Mouse (Mus musculus) kidney, embryonic 14.5 days (tissue): ENCODE measurements around the gene Gsap. TPM values are rescaled to one million over a fixed set of nuclear protein-coding genes. Genes with fewer than 3 reads are reported as not detected.

Experiments
- ATAC-seq: fragments of 200-750 bp; cut with Nextera tagmentation; 2 replicates; pipeline ENCODE4 v1.8.0; 2017; ENCODE audit warnings: moderate number of reproducible peaks, mild to moderate bottlenecking, moderate TSS enrichment, moderate library complexity; ENCODE audit not compliant: low FRiP score, low TSS enrichment
- H3K27ac ChIP-seq: fragments of 300-500 bp; sonication (generic); 2 replicates; pipeline ENCODE4 v1.5.1; 2014; ENCODE audit warnings: low read depth, mild to moderate bottlenecking, low read length, moderate library complexity, mixed read lengths
- H3K27me3 ChIP-seq: fragments of 300-500 bp; sonication (generic); 2 replicates; pipeline ENCODE4 v1.6.1; 2014; ENCODE audit warnings: mild to moderate bottlenecking, low read length; ENCODE audit not compliant: control insufficient read depth, insufficient read depth
- H3K36me3 ChIP-seq: fragments of 300-500 bp; sonication (generic); 2 replicates; pipeline ENCODE4 v1.6.1; 2014; ENCODE audit warnings: low read length, mixed read lengths; ENCODE audit not compliant: control insufficient read depth, insufficient read depth
- H3K4me1 ChIP-seq: fragments of 300-500 bp; sonication (generic); 2 replicates; pipeline ENCODE4 v1.6.1; 2014; ENCODE audit warnings: low read length, mixed read lengths; ENCODE audit not compliant: control insufficient read depth, insufficient read depth
- H3K4me2 ChIP-seq: fragments of 300-500 bp; sonication (generic); replicated peaks from 2 replicates; pipeline ENCODE4 v1.6.1; 2014; ENCODE audit warnings: low read depth, mild to moderate bottlenecking, low read length
- H3K4me3 ChIP-seq: fragments of 300-500 bp; sonication (generic); 2 replicates; pipeline ENCODE4 v1.5.1; 2014; ENCODE audit warnings: mild to moderate bottlenecking, low read length
- H3K9ac ChIP-seq: fragments of 300-500 bp; sonication (generic); 2 replicates; pipeline ENCODE4 v1.6.1; 2014; ENCODE audit warnings: low read depth, mild to moderate bottlenecking, low read length, moderate library complexity
- H3K9me3 ChIP-seq: fragments of 300-500 bp; sonication (generic); 2 replicates; pipeline ENCODE4 v1.6.1; 2016; ENCODE audit warnings: low read length; ENCODE audit not compliant: control insufficient read depth
- WGBS: fragments of 180-500 bp; shearing (Covaris S2); extraction: QIAGEN DNeasy Blood & Tissue Kit; methylation state at CpG from one replicate; pipeline ENCODE4 v1.1.7; 2014; 5-methylcytosine and 5-hydroxymethylcytosine counted together
- polyA plus RNA-seq: library from polyadenylated mRNA; unstranded; fragments of >200 nt; fragmentation: Nextera tagmentation; extraction: Ambion mirVana; gene quantifications from 2 replicates; pipeline ENCODE4 v1.2.1, GENCODE M21; 2014

The Gsap gene
- polyA plus RNA-seq, 1 experiment from 2014 or later = 1.5 TPM

DNA sequence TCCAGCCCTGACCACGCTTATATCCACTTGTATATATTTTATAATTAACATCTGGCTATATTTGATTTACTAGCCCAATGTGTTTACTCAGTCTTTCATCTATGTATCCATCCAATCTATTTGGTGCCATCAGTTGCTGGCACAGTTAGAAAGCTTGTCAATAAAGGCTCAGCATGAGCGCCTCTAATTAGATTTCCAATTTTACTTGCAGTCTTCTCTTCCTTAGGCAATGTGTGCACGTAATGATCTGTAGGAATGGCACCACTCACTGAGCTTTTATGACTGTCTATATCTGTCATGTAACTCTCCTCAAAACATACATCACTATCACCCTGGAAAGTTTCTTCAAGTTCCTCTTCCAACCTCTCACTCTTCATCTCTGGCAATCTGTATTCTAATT is 29.3 kb upstream of the Gsap start:
- no peak overlapping the region for H3K4me2 ChIP-seq
- H3K36me3 ChIP-seq = no peaks in the 10 kb centered on the region
- WGBS = 86% methylated on average over 3 of the region's 3 CpGs

GRCm38 (mm10) chr5:21159536-21159935 is 26.5 kb upstream of the Gsap start:
- no peaks in the 10 kb centered on the region for H3K36me3 ChIP-seq
- no peak overlapping the region for H3K4me2 ChIP-seq
- no peak overlapping the region for H3K4me3 ChIP-seq
- no peak for ATAC-seq
- H3K27ac ChIP-seq = no peak overlapping the region
- no peaks in the 10 kb centered on the region for H3K27me3 ChIP-seq
- no peak overlapping the region for H3K9ac ChIP-seq
- H3K4me1 ChIP-seq = no peaks in the 10 kb centered on the region
- WGBS = 83% methylated on average over 3 of the region's 3 CpGs
- H3K9me3 ChIP-seq = peaks cover 6% of the 10 kb centered on the region; the same call in 1 of the 2 replicates

More for the DNA sequence above, 29.3 kb upstream of the Gsap start:
- no peak overlapping the region for H3K9ac ChIP-seq
- H3K4me1 ChIP-seq = no peaks in the 10 kb centered on the region
- H3K27ac ChIP-seq = no peak overlapping the region
- H3K9me3 ChIP-seq = peaks cover 6% of the 10 kb centered on the region; the same call in 1 of the 2 replicates
- ATAC-seq = no peak
- no peaks in the 10 kb centered on the region for H3K27me3 ChIP-seq
- H3K4me3 ChIP-seq = no peak overlapping the region

DNA sequence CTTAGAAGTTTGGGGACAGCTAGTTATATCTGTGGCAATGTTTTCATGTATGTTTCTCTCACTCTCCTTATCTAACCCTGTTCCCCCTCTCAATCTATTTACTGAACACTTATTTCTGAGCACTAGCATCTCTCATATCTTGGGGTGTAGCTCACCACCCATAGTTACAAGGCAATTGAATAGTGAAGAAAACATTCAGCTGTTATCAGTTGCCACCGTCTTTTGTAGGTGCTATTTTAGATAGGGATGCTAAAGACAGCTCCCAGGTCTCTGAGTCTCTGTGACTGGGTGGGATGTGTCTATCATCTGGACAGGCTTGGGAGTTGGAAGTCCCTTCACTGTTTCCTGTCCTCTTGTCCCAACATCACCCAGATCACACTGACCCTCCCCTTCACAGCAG is 25.3 kb upstream of the Gsap start:
- Histone ChIP-seq H3K4me2 (no peak overlapping the region), H3K27ac (no peak overlapping the region), H3K9me3 (peaks cover 6% of the 10 kb centered on the region; the same call in 1 of the 2 replicates), H3K9ac (no peak overlapping the region), H3K4me1 (no peaks in the 10 kb centered on the region), H3K27me3 (no peaks in the 10 kb centered on the region), H3K4me3 (no peak overlapping the region), H3K36me3 (no peaks in the 10 kb centered on the region)
- ATAC-seq = no peak
- 85% methylated on average over 1 of the region's 1 CpGs for WGBS

GRCm38 (mm10) chr5:21163421-21163820 is 22.6 kb upstream of the Gsap start:
- Histone ChIP-seq H3K9me3 (no peaks in the 10 kb centered on the region), H3K4me2 (no peak overlapping the region), H3K27ac (no peak overlapping the region), H3K36me3 (no peaks in the 10 kb centered on the region), H3K9ac (no peak overlapping the region), H3K4me3 (no peak overlapping the region), H3K4me1 (no peaks in the 10 kb centered on the region), H3K27me3 (no peaks in the 10 kb centered on the region)
- WGBS = 85% methylated on average over 3 of the region's 3 CpGs
- no peak for ATAC-seq

DNA sequence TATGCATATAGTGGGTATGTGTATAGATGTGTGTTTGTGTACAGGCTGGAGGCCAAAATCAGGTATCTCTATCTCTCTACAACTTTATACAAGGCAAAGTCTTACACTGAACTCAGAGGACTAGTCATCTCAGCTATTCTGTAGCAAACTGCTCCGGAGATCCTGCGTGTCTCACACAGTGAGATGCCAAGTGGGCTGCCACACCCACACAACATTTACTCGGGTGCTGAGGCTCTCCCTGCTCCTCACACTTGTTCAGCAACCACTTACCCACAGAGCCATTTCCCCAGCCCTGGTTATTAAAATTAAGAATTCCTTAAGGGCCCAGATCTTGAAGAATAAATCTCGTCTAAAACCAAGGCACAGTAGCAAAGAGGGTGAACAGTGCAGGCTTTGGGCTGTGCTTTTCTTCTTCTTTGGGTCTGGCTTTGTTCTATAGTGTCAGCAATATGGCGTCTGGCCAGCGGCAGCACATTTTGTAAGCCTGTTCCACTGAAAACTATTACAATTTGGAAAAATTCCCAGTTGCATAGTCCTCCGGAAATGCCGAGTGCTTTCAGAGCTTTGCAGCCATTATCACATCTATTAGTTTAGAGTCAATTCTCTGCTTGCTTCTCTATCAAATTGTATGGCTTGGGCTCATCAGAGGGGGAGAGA is 17.2 kb upstream of the Gsap start:
- Histone ChIP-seq H3K27me3 (no peaks in the 10 kb centered on the region), H3K4me1 (no peaks in the 10 kb centered on the region), H3K4me3 (no peak overlapping the region), H3K9me3 (no peaks in the 10 kb centered on the region), H3K36me3 (no peaks in the 10 kb centered on the region), H3K9ac (no peak overlapping the region), H3K4me2 (no peak overlapping the region), H3K27ac (no peak overlapping the region)
- peak; percentile 46; the same call in 1 of the 2 replicates for ATAC-seq
- WGBS = 79% methylated on average over 8 of the region's 8 CpGs

- no peak overlapping the region for H3K4me3 ChIP-seq
- no peaks in the 10 kb centered on the region for H3K27me3 ChIP-seq
- no peak overlapping the region for H3K9ac ChIP-seq
- H3K4me2 ChIP-seq = no peak overlapping the region
- 68% methylated on average over 3 of the region's 3 CpGs for WGBS
- no peaks in the 10 kb centered on the region for H3K9me3 ChIP-seq
- no peak overlapping the region for H3K27ac ChIP-seq
- no peak; the same call in 1 of the 2 replicates for ATAC-seq
- no peaks in the 10 kb centered on the region for H3K36me3 ChIP-seq
- no peaks in the 10 kb centered on the region for H3K4me1 ChIP-seq
Measured at GRCm38 (mm10) chr5:21169346-21169745, 16.7 kb upstream of the Gsap start.

GRCm38 (mm10) chr5:21169877-21170276 is 16.2 kb upstream of the Gsap start:
- WGBS = 88% methylated on average over 1 of the region's 1 CpGs
- H3K27me3 ChIP-seq = no peaks in the 10 kb centered on the region
- no peak overlapping the region for H3K4me2 ChIP-seq
- no peaks in the 10 kb centered on the region for H3K36me3 ChIP-seq
- H3K9me3 ChIP-seq = no peaks in the 10 kb centered on the region
- no peak overlapping the region for H3K4me3 ChIP-seq
- no peak for ATAC-seq
- H3K9ac ChIP-seq = no peak overlapping the region
- no peaks in the 10 kb centered on the region for H3K4me1 ChIP-seq
- H3K27ac ChIP-seq = no peak overlapping the region

DNA sequence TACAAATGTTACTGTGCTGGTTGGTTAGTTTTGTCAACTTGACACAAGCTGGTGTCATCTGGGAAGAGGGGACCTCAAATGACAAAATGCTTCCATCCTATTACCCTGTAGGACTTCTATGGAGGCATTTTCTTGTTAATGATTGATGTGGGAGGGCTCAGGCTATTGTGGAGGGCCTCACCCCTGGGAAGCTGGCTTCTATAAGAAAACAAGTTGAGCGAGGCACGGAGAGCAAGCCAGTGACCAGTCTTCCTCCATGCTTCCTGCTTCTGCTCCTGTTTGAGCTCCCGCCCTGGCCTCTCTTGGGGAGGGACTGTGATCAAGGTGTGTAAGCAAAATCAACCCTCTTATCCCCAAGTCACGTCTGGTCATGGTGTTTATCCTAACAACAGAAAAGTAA is 15.6 kb upstream of the Gsap start:
- Histone ChIP-seq H3K4me1 (no peaks in the 10 kb centered on the region), H3K4me3 (no peak overlapping the region), H3K27ac (peak overlapping the region; percentile 24; the same call in 1 of the 2 replicates), H3K27me3 (no peaks in the 10 kb centered on the region), H3K4me2 (no peak overlapping the region), H3K9ac (no peak overlapping the region), H3K9me3 (no peaks in the 10 kb centered on the region), H3K36me3 (no peaks in the 10 kb centered on the region)
- ATAC-seq = peak; percentile 61
- 47% methylated on average over 4 of the region's 4 CpGs for WGBS

DNA sequence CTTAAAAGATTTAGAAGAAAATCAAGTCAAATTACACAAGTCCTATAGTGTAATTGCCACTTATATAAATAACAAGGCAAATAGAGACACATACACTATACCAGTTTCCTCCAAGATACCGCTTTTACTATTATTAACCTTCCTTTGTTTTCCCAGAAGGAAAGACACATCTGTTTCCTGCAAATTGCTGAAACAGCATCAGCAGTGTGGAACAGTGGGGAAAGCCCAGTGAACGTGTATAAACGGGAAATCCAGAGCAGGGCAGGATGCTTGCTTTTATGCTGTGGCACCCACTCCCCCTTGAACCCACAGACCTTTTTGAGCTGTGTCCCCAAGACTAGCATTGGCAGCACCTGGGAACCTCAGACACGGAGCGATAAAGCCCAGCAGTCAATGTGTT is 15.2 kb upstream of the Gsap start:
- Histone ChIP-seq H3K4me3 (no peak overlapping the region), H3K9ac (no peak overlapping the region), H3K4me1 (no peaks in the 10 kb centered on the region; the same call in 1 of the 2 replicates), H3K4me2 (no peak overlapping the region), H3K27me3 (no peaks in the 10 kb centered on the region), H3K27ac (no peak overlapping the region), H3K36me3 (no peaks in the 10 kb centered on the region), H3K9me3 (no peaks in the 10 kb centered on the region)
- WGBS = 68% methylated on average over 5 of the region's 5 CpGs
- no peak for ATAC-seq
